Mouse (Mus musculus) heart, embryonic 10.5 days (tissue): ENCODE data around the gene Tcf7l1. TPM values are rescaled to one million over a fixed set of nuclear protein-coding genes. Genes with fewer than 3 reads are reported as not detected.

Experiments
- DNase-seq: peaks from one replicate; pipeline ENCODE4 v3.0.0-alpha.2; 2017; ENCODE audit warnings: low spot score
- H3K27ac ChIP-seq: fragments of 300-500 bp; sonication (generic); 2 replicates; pipeline ENCODE4 v1.5.1; 2016; ENCODE audit warnings: mild to moderate bottlenecking
- H3K27me3 ChIP-seq: fragments of 300-500 bp; sonication (generic); 2 replicates; pipeline ENCODE4 v1.6.1; 2016; ENCODE audit warnings: mild to moderate bottlenecking; ENCODE audit not compliant: poor library complexity, insufficient read depth, severe bottlenecking
- H3K36me3 ChIP-seq: fragments of 300-500 bp; sonication (generic); 2 replicates; pipeline ENCODE4 v1.6.1; 2016; ENCODE audit warnings: mild to moderate bottlenecking, moderate library complexity
- H3K4me1 ChIP-seq: fragments of 300-500 bp; sonication (generic); 2 replicates; pipeline ENCODE4 v1.6.1; 2016; ENCODE audit warnings: mild to moderate bottlenecking
- H3K4me3 ChIP-seq: fragments of 300-500 bp; sonication (generic); 2 replicates; pipeline ENCODE4 v1.5.1; 2016; ENCODE audit warnings: mild to moderate bottlenecking, moderate library complexity
- H3K9me3 ChIP-seq: fragments of 300-500 bp; sonication (generic); 2 replicates; pipeline ENCODE4 v1.6.1; 2016; ENCODE audit warnings: mild to moderate bottlenecking, moderate library complexity
- WGBS: fragments of 180-500 bp; shearing (Covaris S2); methylation state at CpG from one replicate; pipeline ENCODE4 v1.1.7; 2016; 5-methylcytosine and 5-hydroxymethylcytosine counted together
- polyA plus RNA-seq: library from polyadenylated mRNA; unstranded; fragments of >200 nt; fragmentation: Nextera tagmentation; extraction: Ambion mirVana; gene quantifications from 2 replicates; pipeline ENCODE4 v1.2.1, GENCODE M21; 2016

Gene Tcf7l1
- polyA plus RNA-seq, 1 experiment from 2014 or later: 25.9 TPM

DNA sequence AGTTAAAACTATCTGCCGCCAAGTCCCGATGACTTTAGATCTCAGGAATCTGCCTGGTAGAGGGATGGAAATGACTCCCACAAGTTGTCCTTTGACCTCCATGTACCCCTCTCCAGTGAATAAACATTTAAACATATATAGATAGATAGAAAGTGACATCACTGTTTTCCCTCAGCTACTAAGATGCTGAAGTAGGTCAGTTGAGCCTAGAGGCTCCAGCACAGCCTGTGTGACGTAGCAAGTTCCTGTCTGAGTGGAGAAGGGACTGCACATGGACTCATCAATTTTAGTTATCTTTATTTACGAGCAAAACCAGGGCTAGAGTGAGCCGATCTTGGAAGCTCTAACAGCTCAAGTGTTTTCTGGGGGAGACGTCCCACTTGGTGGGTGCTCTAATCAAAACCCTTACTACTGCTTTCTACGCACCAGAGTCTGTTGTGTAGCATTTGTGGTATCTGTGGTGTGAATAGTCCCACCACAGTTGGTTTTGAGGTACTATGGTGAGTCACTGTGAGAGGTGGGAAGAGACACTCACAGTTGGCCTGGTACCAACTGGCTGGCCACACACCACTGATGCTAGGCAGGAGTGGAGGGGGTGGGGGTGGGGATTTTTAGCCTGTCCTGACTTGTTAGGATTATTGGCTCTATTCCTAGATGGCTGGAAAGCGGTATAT, 129.2 kb downstream of the Tcf7l1 start:
- 59% methylated on average over 8 of the region's 8 CpGs for WGBS
- H3K27ac ChIP-seq: peak overlapping the region; percentile 54
- H3K4me1 ChIP-seq: peaks cover 61% of the 10 kb centered on the region

DNA sequence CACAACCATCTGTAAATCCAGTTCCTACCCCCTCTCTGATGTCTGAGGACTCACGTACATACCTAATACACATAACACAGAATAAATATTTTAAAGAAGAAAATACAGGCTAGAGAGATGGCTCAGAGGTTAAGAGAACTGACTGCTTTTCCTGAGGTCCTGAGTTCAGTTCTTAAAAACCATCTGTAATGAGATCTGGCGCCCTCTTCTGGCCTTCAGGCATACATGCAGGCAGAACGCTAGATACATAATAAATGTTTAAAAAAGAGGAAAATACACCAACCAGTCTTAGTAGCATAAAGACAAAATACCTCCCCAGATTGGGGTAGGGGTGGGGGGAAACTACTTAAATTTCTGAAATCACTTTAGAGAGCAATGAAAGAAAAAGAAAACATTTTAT, 131.0 kb downstream of the Tcf7l1 start:
- peaks cover 47% of the 10 kb centered on the region for H3K4me1 ChIP-seq
- no peaks in the 10 kb centered on the region for H3K36me3 ChIP-seq
- H3K27me3 ChIP-seq: no peaks in the 10 kb centered on the region
- no peak for DNase-seq
- 56% methylated on average over 3 of the region's 3 CpGs for WGBS
- no peak overlapping the region for H3K4me3 ChIP-seq
- no peaks in the 10 kb centered on the region for H3K9me3 ChIP-seq
- no peak overlapping the region for H3K27ac ChIP-seq

More for the DNA sequence above, 129.2 kb downstream of the Tcf7l1 start:
- Histone ChIP-seq H3K9me3 (no peaks in the 10 kb centered on the region), H3K4me3 (no peak overlapping the region), H3K27me3 (no peaks in the 10 kb centered on the region), H3K36me3 (no peaks in the 10 kb centered on the region)
- no peak for DNase-seq

DNA sequence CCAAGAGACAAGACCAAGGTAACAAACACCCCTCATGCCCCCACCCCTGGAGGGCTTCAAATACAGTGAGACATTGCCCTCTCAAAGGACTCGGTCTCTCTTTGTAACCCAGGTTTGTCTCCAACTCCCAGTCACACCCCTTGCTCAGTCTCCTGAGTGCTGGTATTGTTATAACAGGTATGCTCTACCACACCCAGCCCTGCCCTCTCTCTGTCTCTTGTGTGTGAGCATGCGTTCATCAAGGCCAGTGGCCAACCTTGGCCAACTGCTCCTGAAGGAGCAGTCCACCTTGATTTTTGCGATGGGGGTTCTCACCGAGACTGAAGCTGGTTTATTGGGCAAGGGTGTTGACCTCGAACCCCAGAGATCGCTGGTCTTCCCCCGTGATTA, 133.0 kb downstream of the Tcf7l1 start:
- H3K27me3 ChIP-seq: no peaks in the 10 kb centered on the region
- H3K36me3 ChIP-seq: no peaks in the 10 kb centered on the region
- no peak overlapping the region for H3K4me3 ChIP-seq
- H3K27ac ChIP-seq: peak overlapping the region; percentile 80
- peaks cover 34% of the 10 kb centered on the region for H3K4me1 ChIP-seq
- H3K9me3 ChIP-seq: no peaks in the 10 kb centered on the region
- DNase-seq: no peak
- WGBS: 87% methylated on average over 7 of the region's 7 CpGs

GRCm38 (mm10) chr6:72655309-72656052, 133.6 kb downstream of the Tcf7l1 start:
- peak; percentile 87 for DNase-seq
- WGBS: 26% methylated on average over 20 of the region's 20 CpGs
- Histone ChIP-seq H3K9me3 (no peaks in the 10 kb centered on the region), H3K4me3 (peak overlapping the region; percentile 52), H3K36me3 (no peaks in the 10 kb centered on the region), H3K27ac (peak overlapping the region; percentile 80), H3K27me3 (no peaks in the 10 kb centered on the region), H3K4me1 (peaks cover 28% of the 10 kb centered on the region)

- H3K27me3 ChIP-seq: no peaks in the 10 kb centered on the region
- H3K4me3 ChIP-seq: no peak overlapping the region
- H3K27ac ChIP-seq: peak overlapping the region; percentile 33; the same call in 1 of the 2 replicates
- WGBS: 89% methylated on average over 6 of the region's 6 CpGs
- peaks cover 18% of the 10 kb centered on the region for H3K4me1 ChIP-seq
- no peaks in the 10 kb centered on the region for H3K36me3 ChIP-seq
- DNase-seq: no peak
- no peaks in the 10 kb centered on the region for H3K9me3 ChIP-seq
These were observed 134.7 kb downstream of the Tcf7l1 start for GRCm38 (mm10) chr6:72654355-72654754.

- peaks cover 23% of the 10 kb centered on the region for H3K4me1 ChIP-seq
- no peak overlapping the region for H3K4me3 ChIP-seq
- H3K9me3 ChIP-seq: no peaks in the 10 kb centered on the region
- 79% methylated on average over 7 of the region's 7 CpGs for WGBS
- H3K36me3 ChIP-seq: no peaks in the 10 kb centered on the region
- DNase-seq: no peak
- H3K27me3 ChIP-seq: no peaks in the 10 kb centered on the region
- H3K27ac ChIP-seq: no peak overlapping the region
These were observed 135.6 kb downstream of the Tcf7l1 start for GRCm38 (mm10) chr6:72653419-72653818.

DNA sequence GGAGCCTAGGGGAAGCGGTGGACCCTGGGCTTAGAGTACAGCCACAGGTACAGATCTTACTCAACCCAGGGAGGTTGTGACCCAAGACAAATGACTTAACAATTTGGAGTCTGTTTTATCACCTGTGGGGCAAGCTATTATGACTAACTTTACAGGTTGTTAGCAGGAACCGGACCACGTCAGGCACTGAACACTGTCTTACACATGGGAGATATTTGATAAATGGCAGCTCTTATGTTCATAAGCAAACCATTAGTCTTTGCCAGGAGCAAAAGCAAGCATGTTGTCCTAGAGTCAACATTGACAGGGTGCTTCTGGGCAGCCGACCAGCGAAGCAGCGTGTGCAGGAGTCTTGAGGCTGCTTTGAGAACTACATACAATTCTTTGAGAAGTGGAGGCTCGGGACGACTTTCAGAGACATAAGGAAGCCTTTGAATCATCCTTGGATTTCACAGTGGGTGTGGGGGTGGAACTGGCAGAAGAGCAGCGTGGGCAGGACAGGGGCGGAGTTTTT, 138.7 kb downstream of the Tcf7l1 start:
- Histone ChIP-seq H3K4me1 (peaks cover 24% of the 10 kb centered on the region), H3K9me3 (no peaks in the 10 kb centered on the region), H3K4me3 (no peak overlapping the region), H3K27me3 (no peaks in the 10 kb centered on the region), H3K36me3 (0 out of 2 replicates have a peak, but pooled peaks cover 5% of the 10 kb centered on the region), H3K27ac (no peak overlapping the region)
- WGBS: 84% methylated on average over 10 of the region's 10 CpGs
- DNase-seq: no peak

GRCm38 (mm10) chr6:72648002-72648595, 141.0 kb downstream of the Tcf7l1 start:
- Histone ChIP-seq H3K27ac (peak overlapping the region; percentile 56; the same call in 1 of the 2 replicates), H3K9me3 (no peaks in the 10 kb centered on the region), H3K27me3 (no peaks in the 10 kb centered on the region), H3K36me3 (0 out of 2 replicates have a peak, but pooled peaks cover 5% of the 10 kb centered on the region), H3K4me3 (no peak overlapping the region), H3K4me1 (peaks cover 16% of the 10 kb centered on the region)
- 69% methylated on average over 12 of the region's 12 CpGs for WGBS
- no peak for DNase-seq

DNA sequence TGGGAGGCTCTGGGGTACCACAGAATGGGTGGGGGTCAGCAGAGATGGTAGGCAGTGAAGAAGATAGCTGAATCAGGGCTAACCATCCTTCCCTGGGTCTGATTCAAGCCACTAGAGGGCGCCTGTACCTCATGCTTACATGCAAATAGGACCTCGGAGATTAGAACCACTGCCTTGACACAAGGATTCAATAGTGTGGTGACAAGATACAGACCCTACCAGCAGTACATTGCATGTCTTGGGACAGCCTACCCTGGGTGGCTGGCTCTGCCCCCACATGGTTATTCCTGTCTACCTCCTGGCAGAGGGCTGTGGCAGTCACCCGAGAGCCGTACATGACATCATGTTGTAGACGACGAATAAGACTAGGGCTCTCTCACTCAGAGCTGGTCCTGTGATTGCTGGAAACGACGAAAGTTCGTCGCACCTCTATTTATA, 141.7 kb downstream of the Tcf7l1 start:
- H3K27me3 ChIP-seq: no peaks in the 10 kb centered on the region
- 0 out of 2 replicates have a peak overlapping the region, but pooled peaks have one; percentile 3 for H3K4me3 ChIP-seq
- H3K36me3 ChIP-seq: 0 out of 2 replicates have a peak, but pooled peaks cover 5% of the 10 kb centered on the region
- 35% methylated on average over 10 of the region's 10 CpGs for WGBS
- H3K4me1 ChIP-seq: peaks cover 19% of the 10 kb centered on the region
- DNase-seq: peak; percentile 87
- H3K27ac ChIP-seq: no peak overlapping the region
- H3K9me3 ChIP-seq: no peaks in the 10 kb centered on the region

- H3K9me3 ChIP-seq: no peaks in the 10 kb centered on the region
- no peak overlapping the region for H3K4me3 ChIP-seq
- WGBS: 85% methylated on average over 7 of the region's 7 CpGs
- H3K36me3 ChIP-seq: 0 out of 2 replicates have a peak, but pooled peaks cover 5% of the 10 kb centered on the region
- H3K27ac ChIP-seq: no peak overlapping the region
- H3K27me3 ChIP-seq: no peaks in the 10 kb centered on the region
- DNase-seq: no peak
- H3K4me1 ChIP-seq: peaks cover 19% of the 10 kb centered on the region
These were observed 143.7 kb downstream of the Tcf7l1 start for GRCm38 (mm10) chr6:72645364-72645763.

DNA sequence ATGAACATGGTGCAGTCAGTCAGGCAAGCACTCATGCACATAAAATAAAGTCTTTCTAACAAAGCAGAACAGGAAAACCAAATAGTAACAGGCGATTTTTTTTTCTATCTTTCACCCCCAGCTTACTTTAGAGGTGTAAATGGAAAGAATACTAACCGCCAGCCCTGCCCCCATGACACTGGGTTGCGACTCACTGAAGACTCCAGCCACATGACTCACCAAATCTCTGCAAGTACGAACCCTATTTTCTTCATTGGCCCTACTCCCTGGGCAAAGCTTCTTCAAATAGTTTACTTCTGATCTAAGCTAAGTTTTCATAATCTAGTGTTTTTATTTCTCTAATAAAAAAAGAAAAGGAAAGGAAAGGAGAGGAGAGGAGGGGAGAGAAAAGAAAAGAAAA, 144.5 kb downstream of the Tcf7l1 start:
- DNase-seq: no peak
- Histone ChIP-seq H3K9me3 (no peaks in the 10 kb centered on the region), H3K27ac (no peak overlapping the region), H3K4me3 (no peak overlapping the region), H3K36me3 (0 out of 2 replicates have a peak, but pooled peaks cover 5% of the 10 kb centered on the region), H3K27me3 (no peaks in the 10 kb centered on the region), H3K4me1 (peaks cover 19% of the 10 kb centered on the region)
- 64% methylated on average over 4 of the region's 4 CpGs for WGBS

DNA sequence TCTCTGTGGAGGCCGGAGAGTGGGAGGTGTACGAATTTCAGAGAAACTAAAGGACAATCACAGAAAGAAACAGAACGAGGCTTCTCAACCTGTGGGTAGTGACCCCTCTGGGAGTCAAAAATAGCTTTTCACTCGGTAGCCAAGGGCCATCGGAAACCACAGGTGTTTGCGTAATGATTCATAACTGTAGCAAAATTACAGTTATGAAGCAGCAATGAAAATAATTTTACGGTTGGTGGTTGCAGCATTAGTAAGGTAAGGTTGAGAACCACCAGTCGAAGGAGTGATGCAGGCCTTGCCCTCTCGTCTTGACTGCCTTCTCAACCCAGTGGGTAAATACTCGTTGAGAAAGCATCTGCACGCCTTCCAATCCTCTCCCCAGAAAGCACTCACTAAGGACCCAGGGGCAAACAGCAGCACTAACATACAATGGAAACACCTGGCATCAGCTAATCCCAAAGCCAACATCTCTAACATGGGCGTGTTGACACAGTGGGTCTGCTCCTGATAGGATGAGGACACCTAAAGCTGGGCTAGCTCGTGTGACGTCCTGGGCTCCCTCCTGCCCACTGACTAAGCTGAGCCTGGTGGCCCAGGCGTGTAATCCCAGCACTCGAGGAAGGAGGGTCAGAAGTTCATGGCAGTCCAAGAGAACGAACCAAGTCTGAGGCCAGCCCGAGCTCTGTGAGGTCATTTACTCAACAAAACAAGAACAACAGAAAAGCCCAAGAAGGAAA, 147.7 kb downstream of the Tcf7l1 start:
- H3K27ac ChIP-seq: no peak overlapping the region
- DNase-seq: no peak
- no peaks in the 10 kb centered on the region for H3K36me3 ChIP-seq
- no peaks in the 10 kb centered on the region for H3K27me3 ChIP-seq
- H3K4me1 ChIP-seq: 0 out of 2 replicates have a peak, but pooled peaks cover 4% of the 10 kb centered on the region
- WGBS: 79% methylated on average over 18 of the region's 18 CpGs
- no peaks in the 10 kb centered on the region for H3K9me3 ChIP-seq
- H3K4me3 ChIP-seq: no peak overlapping the region
